Mouse (Mus musculus): ENCODE measurements around the gene Baz2b. TPM values are rescaled to one million over a fixed set of nuclear protein-coding genes. Genes with fewer than 3 reads are reported as not detected.
A peak's percentile ranks its signal among the peaks of the same experiment; 100 is the strongest.

Baz2b gene
- polyA plus RNA-seq, 1 experiment from 2014 or later, result 57.2 TPM

DNA sequence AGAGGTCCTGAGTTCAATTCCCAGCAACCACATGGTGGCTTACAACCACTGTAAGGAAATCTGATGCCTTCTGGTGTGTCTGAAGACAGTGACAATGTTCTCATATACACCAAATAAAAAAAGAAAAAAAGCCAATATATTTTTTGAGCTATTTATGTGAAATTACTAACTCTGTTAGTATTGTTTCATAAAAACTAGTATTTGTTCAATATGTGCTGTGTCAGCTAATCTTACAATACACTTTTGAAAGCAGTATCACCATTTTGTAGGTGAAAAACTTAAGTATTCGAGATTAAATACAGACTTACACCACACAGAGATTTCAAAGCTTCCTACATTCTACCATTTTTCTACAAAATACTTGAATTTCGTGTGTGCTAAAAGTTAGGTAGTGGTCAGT lies 5.0 kb upstream of the Baz2b start:
- Histone ChIP-seq H3K36me3 (ENCODE audit: insufficient read depth) (peaks cover 28% of the 10 kb centered on the region), H3K27me3 (ENCODE audit: insufficient read depth, low read length) (no peaks in the 10 kb centered on the region), H3K4me2 (no peak overlapping the region), H3K27ac (ENCODE audit: low read depth) (no peak overlapping the region), H3K9me3 (ENCODE audit: low read depth, low read length) (no peaks in the 10 kb centered on the region), H3K4me3 (ENCODE audit: low read depth, low read length) (no peak overlapping the region), H3K4me1 (ENCODE audit: insufficient read depth) (peaks cover 11% of the 10 kb centered on the region), H3K9ac (no peak overlapping the region)
- DNase-seq (no peak), ATAC-seq (ENCODE audit: insufficient read depth) (no peak)
- 93% methylated on average over 2 of the region's 2 CpGs for WGBS
- TF ChIP-seq CTCF (IDR thresholded peaks at IDR 0.05; ENCODE audit: low read depth), result no peak

DNA sequence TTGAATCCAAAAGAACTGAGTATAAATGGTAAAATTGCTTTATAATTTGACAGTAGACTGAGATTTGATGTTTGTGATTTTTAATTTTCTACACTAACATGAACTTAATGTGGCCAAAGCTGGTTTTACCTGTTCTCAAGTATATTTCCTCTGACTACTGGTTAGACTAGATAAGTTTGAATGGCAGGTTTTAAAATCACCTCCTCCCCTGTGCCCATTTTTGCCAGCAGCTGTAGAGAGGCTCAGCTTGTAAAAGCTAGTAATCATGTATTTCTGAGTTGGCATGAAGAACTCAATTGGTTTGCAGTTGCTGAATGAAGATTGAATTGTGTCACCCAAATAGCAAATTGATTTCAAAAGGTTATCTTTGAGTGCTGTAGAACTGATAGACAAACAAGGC lies 2.8 kb upstream of the Baz2b start:
- ATAC-seq (ENCODE audit: insufficient read depth), result no peak
- H3K9me3 ChIP-seq (ENCODE audit: low read depth, low read length), result no peaks in the 10 kb centered on the region
- no peak overlapping the region for H3K27ac ChIP-seq (ENCODE audit: low read depth)
- TF ChIP-seq CTCF (IDR thresholded peaks at IDR 0.05; ENCODE audit: low read depth), result no peak
- no peak overlapping the region for H3K4me2 ChIP-seq
- no peaks in the 10 kb centered on the region for H3K27me3 ChIP-seq (ENCODE audit: insufficient read depth, low read length)
- no peak overlapping the region for H3K9ac ChIP-seq
- peaks cover 16% of the 10 kb centered on the region for H3K4me1 ChIP-seq (ENCODE audit: insufficient read depth)
- no peak for DNase-seq
- H3K36me3 ChIP-seq (ENCODE audit: insufficient read depth), result peaks cover 24% of the 10 kb centered on the region
- no peak overlapping the region for H3K4me3 ChIP-seq (ENCODE audit: low read depth, low read length)

DNA sequence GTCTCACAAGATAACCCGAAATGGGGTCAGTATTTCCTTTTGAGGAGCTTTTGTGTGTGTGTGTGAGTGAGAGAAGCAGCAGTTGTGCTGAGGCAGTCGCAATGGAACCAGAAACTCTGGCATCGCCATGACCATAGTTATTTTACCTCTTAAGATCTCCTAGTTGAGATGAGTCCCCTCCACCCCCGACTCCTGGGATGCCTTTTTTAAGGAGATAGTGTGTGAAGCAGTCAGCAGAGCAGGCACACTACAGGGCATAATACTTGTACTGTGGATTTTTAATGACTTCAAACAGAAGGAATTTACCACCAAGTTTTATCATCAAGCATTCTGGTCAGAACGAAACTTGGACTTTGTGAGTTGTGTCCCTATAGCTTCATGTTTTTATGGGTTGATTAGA lies 1.2 kb upstream of the Baz2b start:
- H3K9me3 ChIP-seq (ENCODE audit: low read depth, low read length), result no peaks in the 10 kb centered on the region
- peak overlapping the region; percentile 91 for H3K4me2 ChIP-seq
- 11% methylated on average over 5 of the region's 5 CpGs for WGBS
- peak overlapping the region; percentile 89 for H3K4me3 ChIP-seq (ENCODE audit: low read depth, low read length)
- H3K9ac ChIP-seq, result peak overlapping the region; percentile 94
- H3K27ac ChIP-seq (ENCODE audit: low read depth), result no peak overlapping the region; the same call in 1 of the 2 replicates
- peaks cover 28% of the 10 kb centered on the region for H3K36me3 ChIP-seq (ENCODE audit: insufficient read depth)
- peak; percentile 30 for DNase-seq
- no peak for ATAC-seq (ENCODE audit: insufficient read depth)
- peaks cover 16% of the 10 kb centered on the region for H3K4me1 ChIP-seq (ENCODE audit: insufficient read depth)
- no peaks in the 10 kb centered on the region for H3K27me3 ChIP-seq (ENCODE audit: insufficient read depth, low read length)
- no peak for TF ChIP-seq CTCF (IDR thresholded peaks at IDR 0.05; ENCODE audit: low read depth)

DNA sequence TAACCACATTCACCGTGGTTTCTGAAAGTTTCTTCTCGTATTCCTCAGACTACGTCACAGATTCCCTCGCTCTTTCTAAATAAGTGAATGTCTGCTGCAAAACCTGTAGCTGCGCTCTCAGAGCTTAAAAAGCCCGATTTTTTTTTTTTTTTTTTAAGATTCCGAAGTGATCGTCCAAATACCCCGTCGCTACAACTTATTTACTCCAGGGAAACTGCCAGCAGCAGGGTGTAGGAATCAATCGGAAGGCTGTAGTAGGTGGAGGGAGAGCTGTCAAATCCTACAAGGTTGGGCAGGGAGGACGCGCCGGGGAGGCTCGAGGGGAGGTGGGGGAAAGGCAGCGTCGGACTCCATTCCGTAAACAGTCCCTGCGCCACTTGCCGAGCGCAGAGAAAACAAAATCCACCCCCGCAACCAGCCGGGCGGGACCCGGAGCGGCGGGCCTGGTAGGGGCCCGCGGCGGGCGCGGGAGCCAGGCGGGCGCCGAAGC lies 472 bp downstream of the Baz2b start:
- Histone ChIP-seq H3K27ac (ENCODE audit: low read depth) (peak overlapping the region; percentile 91), H3K9ac (peak overlapping the region; percentile 94), H3K4me1 (ENCODE audit: insufficient read depth) (peaks cover 16% of the 10 kb centered on the region), H3K4me3 (ENCODE audit: low read depth, low read length) (peak overlapping the region; percentile 89), H3K9me3 (ENCODE audit: low read depth, low read length) (no peaks in the 10 kb centered on the region), H3K36me3 (ENCODE audit: insufficient read depth) (peaks cover 26% of the 10 kb centered on the region), H3K27me3 (ENCODE audit: insufficient read depth, low read length) (no peaks in the 10 kb centered on the region), H3K4me2 (peak overlapping the region; percentile 91)
- TF ChIP-seq CTCF (IDR thresholded peaks at IDR 0.05; ENCODE audit: low read depth), result no peak
- under 1% methylated on average over 34 of the region's 35 CpGs for WGBS
- DNase-seq (peak; percentile 66), ATAC-seq (ENCODE audit: insufficient read depth) (peak; percentile 62)

DNA sequence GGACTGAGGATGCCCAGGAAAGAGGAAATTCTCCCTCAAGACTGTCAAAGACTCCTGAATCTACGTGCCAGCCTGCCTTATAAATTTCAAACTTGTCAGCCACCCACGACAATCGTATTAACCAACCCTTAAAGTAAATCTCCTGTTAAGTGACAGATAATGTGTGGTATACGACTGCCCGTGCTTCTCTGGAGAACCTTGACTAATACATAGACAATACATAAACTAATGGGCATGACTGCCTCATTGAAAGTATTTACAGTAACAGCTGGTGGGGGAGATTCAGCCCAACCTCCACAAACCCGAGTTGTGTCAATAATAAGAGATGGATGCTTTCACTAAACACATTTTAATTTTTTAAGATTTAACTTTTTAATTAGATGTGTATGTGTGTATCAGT lies 3.8 kb downstream of the Baz2b start:
- H3K27me3 ChIP-seq (ENCODE audit: insufficient read depth, low read length), result no peaks in the 10 kb centered on the region
- WGBS, result 75% methylated on average over 6 of the region's 6 CpGs
- H3K4me2 ChIP-seq, result no peak overlapping the region
- no peak for TF ChIP-seq CTCF (IDR thresholded peaks at IDR 0.05; ENCODE audit: low read depth)
- no peak for ATAC-seq (ENCODE audit: insufficient read depth)
- H3K4me1 ChIP-seq (ENCODE audit: insufficient read depth), result peaks cover 5% of the 10 kb centered on the region; the same call in 1 of the 2 replicates
- no peak for DNase-seq
- no peaks in the 10 kb centered on the region for H3K9me3 ChIP-seq (ENCODE audit: low read depth, low read length)
- H3K9ac ChIP-seq, result no peak overlapping the region
- H3K27ac ChIP-seq (ENCODE audit: low read depth), result no peak overlapping the region
- H3K36me3 ChIP-seq (ENCODE audit: insufficient read depth), result peaks cover 11% of the 10 kb centered on the region; the same call in 1 of the 2 replicates
- H3K4me3 ChIP-seq (ENCODE audit: low read depth, low read length), result no peak overlapping the region

GRCm38 (mm10) chr2:60204162-60204561 lies 5.5 kb downstream of the Baz2b start:
- H3K4me2 ChIP-seq, result no peak overlapping the region
- TF ChIP-seq CTCF (IDR thresholded peaks at IDR 0.05; ENCODE audit: low read depth), result no peak
- no peak overlapping the region for H3K4me3 ChIP-seq (ENCODE audit: low read depth, low read length)
- no peak for DNase-seq
- no peaks in the 10 kb centered on the region for H3K27me3 ChIP-seq (ENCODE audit: insufficient read depth, low read length)
- H3K9ac ChIP-seq, result no peak overlapping the region
- H3K36me3 ChIP-seq (ENCODE audit: insufficient read depth), result peaks cover 11% of the 10 kb centered on the region; the same call in 1 of the 2 replicates
- no peak overlapping the region for H3K27ac ChIP-seq (ENCODE audit: low read depth)
- no peak for ATAC-seq (ENCODE audit: insufficient read depth)
- H3K4me1 ChIP-seq (ENCODE audit: insufficient read depth), result peaks cover 5% of the 10 kb centered on the region; the same call in 1 of the 2 replicates
- no peaks in the 10 kb centered on the region for H3K9me3 ChIP-seq (ENCODE audit: low read depth, low read length)
- WGBS, result 78% methylated on average over 6 of the region's 6 CpGs

DNA sequence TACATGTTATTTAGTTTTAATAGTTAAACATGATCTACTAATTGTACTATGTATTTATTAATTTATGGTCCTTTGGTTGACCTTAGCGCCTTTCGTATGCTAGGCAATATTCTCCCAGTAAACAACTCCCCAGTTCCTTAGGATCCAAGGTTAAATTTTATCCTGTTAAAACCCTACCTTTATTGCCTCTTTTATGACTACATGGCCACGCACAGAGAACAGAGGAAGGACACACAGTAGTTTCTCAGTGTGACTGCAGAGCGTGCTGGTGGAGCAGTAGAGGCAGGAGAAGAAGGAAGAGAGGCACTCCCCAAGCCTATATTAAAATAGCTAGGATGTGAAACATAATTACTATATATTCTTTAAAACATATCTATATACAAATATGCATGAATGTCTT lies 5.9 kb downstream of the Baz2b start:
- Histone ChIP-seq H3K4me3 (ENCODE audit: low read depth, low read length) (no peak overlapping the region), H3K27ac (ENCODE audit: low read depth) (no peak overlapping the region), H3K9me3 (ENCODE audit: low read depth, low read length) (no peaks in the 10 kb centered on the region), H3K4me1 (ENCODE audit: insufficient read depth) (peaks cover 5% of the 10 kb centered on the region; the same call in 1 of the 2 replicates), H3K36me3 (ENCODE audit: insufficient read depth) (peaks cover 11% of the 10 kb centered on the region; the same call in 1 of the 2 replicates), H3K27me3 (ENCODE audit: insufficient read depth, low read length) (no peaks in the 10 kb centered on the region), H3K4me2 (no peak overlapping the region), H3K9ac (no peak overlapping the region)
- DNase-seq (no peak), ATAC-seq (ENCODE audit: insufficient read depth) (no peak)
- WGBS, result 93% methylated on average over 4 of the region's 4 CpGs
- TF ChIP-seq CTCF (IDR thresholded peaks at IDR 0.05; ENCODE audit: low read depth), result no peak
